Mouse (Mus musculus): Measurements from ENCODE around the gene Rad54l2. TPM values are rescaled to one million over a fixed set of nuclear protein-coding genes. Genes with fewer than 3 reads are reported as not detected.
A peak's percentile ranks its signal among the peaks of the same experiment; 100 is the strongest.

Gene Rad54l2
- polyA plus RNA-seq, 1 experiment from 2014 or later, result 4.8 TPM

DNA sequence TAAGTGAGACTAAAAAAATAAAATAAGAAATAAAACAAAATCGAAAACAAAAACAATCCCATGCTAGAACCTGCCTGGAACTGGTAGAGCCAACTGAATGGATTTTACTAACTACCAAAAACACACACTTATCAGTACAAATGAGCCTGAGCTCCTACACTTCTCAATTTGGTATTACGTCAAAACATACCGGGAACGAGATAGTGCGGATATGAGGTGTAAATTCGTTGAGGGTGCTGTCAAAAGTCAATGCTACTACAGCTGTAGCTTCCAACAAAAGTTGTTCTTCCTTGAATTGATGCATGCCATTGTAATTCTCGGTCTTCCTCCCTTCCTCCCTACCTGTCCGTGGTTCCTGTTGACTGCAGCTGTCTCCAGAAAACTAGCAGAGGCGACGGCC is 369 bp upstream of the Rad54l2 start:
- no peak; the same call in 1 of the 2 replicates for ATAC-seq (ENCODE audit: insufficient read depth, low FRiP score)
- Histone ChIP-seq H3K27ac (ENCODE audit: low read length) (no peak overlapping the region), H3K4me2 (ENCODE audit: low read depth, low read length) (peak overlapping the region; percentile 73)

DNA sequence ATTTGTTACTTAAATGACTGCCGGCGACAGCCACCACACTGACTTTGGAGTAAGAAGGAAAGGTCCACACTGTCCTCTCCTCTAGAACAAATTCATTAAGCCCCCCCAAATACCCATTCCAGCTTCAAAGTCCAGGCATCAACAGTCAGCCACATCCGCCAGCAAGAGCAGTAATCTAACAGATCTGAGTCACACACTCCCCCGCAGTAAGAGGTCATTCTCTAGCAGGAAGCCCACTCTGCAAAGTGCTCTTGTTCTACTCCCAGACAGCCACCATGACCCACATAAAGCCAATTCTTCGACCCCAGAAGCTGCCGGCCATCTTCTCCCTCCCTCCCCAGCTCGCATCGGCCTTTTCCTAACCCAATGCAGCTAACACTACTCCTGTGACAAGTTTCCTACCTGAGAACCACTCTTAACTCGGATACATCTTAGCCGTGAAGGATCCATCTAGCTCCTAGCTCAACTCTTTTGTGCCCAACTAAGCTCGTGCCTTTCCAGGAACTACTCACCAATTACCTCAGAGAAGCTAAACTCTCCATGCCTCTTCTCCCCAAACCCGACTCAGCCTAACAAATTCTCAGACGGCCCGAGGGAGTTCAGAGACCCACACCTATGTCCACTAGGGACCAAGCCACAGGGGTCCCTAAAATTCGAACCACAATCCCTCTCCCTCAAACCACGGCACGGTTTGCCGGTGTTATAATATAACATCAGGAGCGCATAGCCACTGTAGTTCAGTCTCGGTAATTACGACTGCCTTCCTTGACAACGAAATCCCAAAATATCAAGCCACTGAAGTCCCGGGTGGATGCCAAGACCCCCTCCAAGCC is 799 bp downstream of the Rad54l2 start:
- Histone ChIP-seq H3K4me2 (ENCODE audit: low read depth, low read length) (peak overlapping the region; percentile 78), H3K27ac (ENCODE audit: low read length) (peak overlapping the region; percentile 89), H3K9me3 (replicated peaks; ENCODE audit: control insufficient read depth, low read length) (no peaks in the 10 kb centered on the region), H3K4me3 (replicated peaks; ENCODE audit: low read length) (peak overlapping the region; percentile 100), H3K4me1 (ENCODE audit: control insufficient read depth, insufficient read depth, low read length) (peaks cover 8% of the 10 kb centered on the region), H3K9ac (ENCODE audit: low read length) (peak overlapping the region; percentile 100), H3K36me3 (ENCODE audit: control insufficient read depth, insufficient read depth, low read length) (no peaks in the 10 kb centered on the region), H3K27me3 (ENCODE audit: control insufficient read depth, insufficient read depth, low read length) (no peaks in the 10 kb centered on the region)
- no peak for ATAC-seq (ENCODE audit: insufficient read depth, low FRiP score)
- 6% methylated on average over 23 of the region's 23 CpGs for WGBS

More for the DNA sequence above, 369 bp upstream of the Rad54l2 start:
- no peaks in the 10 kb centered on the region for H3K36me3 ChIP-seq (ENCODE audit: control insufficient read depth, insufficient read depth, low read length)
- H3K9me3 ChIP-seq (replicated peaks; ENCODE audit: control insufficient read depth, low read length), result no peaks in the 10 kb centered on the region
- H3K4me3 ChIP-seq (replicated peaks; ENCODE audit: low read length), result peak overlapping the region; percentile 100
- H3K27me3 ChIP-seq (ENCODE audit: control insufficient read depth, insufficient read depth, low read length), result no peaks in the 10 kb centered on the region
- peak overlapping the region; percentile 100 for H3K9ac ChIP-seq (ENCODE audit: low read length)
- 13% methylated on average over 10 of the region's 10 CpGs for WGBS
- H3K4me1 ChIP-seq (ENCODE audit: control insufficient read depth, insufficient read depth, low read length), result peaks cover 8% of the 10 kb centered on the region

- ATAC-seq (ENCODE audit: insufficient read depth, low FRiP score), result no peak
- H3K9ac ChIP-seq (ENCODE audit: low read length), result no peak overlapping the region
- peaks cover 8% of the 10 kb centered on the region for H3K4me1 ChIP-seq (ENCODE audit: control insufficient read depth, insufficient read depth, low read length)
- no peaks in the 10 kb centered on the region for H3K36me3 ChIP-seq (ENCODE audit: control insufficient read depth, insufficient read depth, low read length)
- no peak overlapping the region for H3K27ac ChIP-seq (ENCODE audit: low read length)
- 66% methylated on average over 3 of the region's 3 CpGs for WGBS
- no peak overlapping the region for H3K4me3 ChIP-seq (replicated peaks; ENCODE audit: low read length)
- H3K27me3 ChIP-seq (ENCODE audit: control insufficient read depth, insufficient read depth, low read length), result no peaks in the 10 kb centered on the region
- no peak overlapping the region for H3K4me2 ChIP-seq (ENCODE audit: low read depth, low read length)
- no peaks in the 10 kb centered on the region for H3K9me3 ChIP-seq (replicated peaks; ENCODE audit: control insufficient read depth, low read length)
Measured at GRCm38 (mm10) chr9:106785206-106785605, 3.8 kb downstream of the Rad54l2 start.

DNA sequence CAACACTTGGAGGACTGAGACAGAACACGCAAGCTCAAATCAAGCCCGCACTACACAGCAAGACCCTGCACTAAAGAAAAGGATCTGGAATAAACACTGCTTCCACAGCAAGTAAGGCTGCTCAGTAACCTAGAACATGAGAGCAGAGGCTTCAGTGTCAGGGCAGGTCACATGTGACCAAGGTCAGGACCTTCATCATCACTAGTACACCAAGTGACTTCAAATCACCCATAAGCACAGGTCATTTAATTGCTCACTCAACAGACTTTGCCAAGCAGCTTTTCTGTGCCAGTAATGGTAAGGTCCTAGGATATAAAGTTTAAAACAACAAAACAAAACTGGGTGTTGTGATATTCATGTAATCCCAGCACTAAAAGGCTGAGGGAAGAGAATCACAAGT is 5.4 kb downstream of the Rad54l2 start:
- Histone ChIP-seq H3K4me3 (replicated peaks; ENCODE audit: low read length) (no peak overlapping the region), H3K9me3 (replicated peaks; ENCODE audit: control insufficient read depth, low read length) (no peaks in the 10 kb centered on the region), H3K4me2 (ENCODE audit: low read depth, low read length) (no peak overlapping the region), H3K36me3 (ENCODE audit: control insufficient read depth, insufficient read depth, low read length) (no peaks in the 10 kb centered on the region), H3K27ac (ENCODE audit: low read length) (no peak overlapping the region), H3K27me3 (ENCODE audit: control insufficient read depth, insufficient read depth, low read length) (no peaks in the 10 kb centered on the region), H3K4me1 (ENCODE audit: control insufficient read depth, insufficient read depth, low read length) (peaks cover 4% of the 10 kb centered on the region), H3K9ac (ENCODE audit: low read length) (no peak overlapping the region)
- ATAC-seq (ENCODE audit: insufficient read depth, low FRiP score), result no peak
- 93% methylated on average over 2 of the region's 2 CpGs for WGBS

DNA sequence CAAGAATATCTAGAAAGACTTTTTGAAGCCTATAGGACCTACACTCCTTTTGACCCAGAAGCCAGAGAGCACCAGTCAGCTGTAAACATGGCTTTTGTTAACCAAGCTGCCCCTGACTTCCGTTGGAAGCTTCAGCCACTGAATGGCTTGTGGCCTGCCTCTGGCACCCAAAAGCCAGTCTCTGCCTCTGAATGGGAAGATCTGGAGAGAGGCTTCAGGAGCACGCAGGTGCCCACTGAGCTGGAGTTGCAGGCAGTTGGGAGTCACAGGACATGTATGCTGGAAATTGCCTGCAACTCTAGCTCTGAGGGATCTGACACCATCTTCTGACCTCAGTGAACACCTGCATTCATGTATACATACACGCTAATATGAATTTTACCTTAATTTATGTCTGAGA is 8.9 kb downstream of the Rad54l2 start:
- Histone ChIP-seq H3K4me2 (ENCODE audit: low read depth, low read length) (no peak overlapping the region), H3K27me3 (ENCODE audit: control insufficient read depth, insufficient read depth, low read length) (no peaks in the 10 kb centered on the region), H3K4me3 (replicated peaks; ENCODE audit: low read length) (no peak overlapping the region), H3K9me3 (replicated peaks; ENCODE audit: control insufficient read depth, low read length) (no peaks in the 10 kb centered on the region), H3K9ac (ENCODE audit: low read length) (no peak overlapping the region), H3K36me3 (ENCODE audit: control insufficient read depth, insufficient read depth, low read length) (no peaks in the 10 kb centered on the region), H3K4me1 (ENCODE audit: control insufficient read depth, insufficient read depth, low read length) (no peaks in the 10 kb centered on the region), H3K27ac (ENCODE audit: low read length) (no peak overlapping the region)
- ATAC-seq (ENCODE audit: insufficient read depth, low FRiP score), result no peak
- 83% methylated on average over 3 of the region's 3 CpGs for WGBS

- Histone ChIP-seq H3K4me2 (ENCODE audit: low read depth, low read length) (no peak overlapping the region), H3K27me3 (ENCODE audit: control insufficient read depth, insufficient read depth, low read length) (no peaks in the 10 kb centered on the region), H3K4me3 (replicated peaks; ENCODE audit: low read length) (no peak overlapping the region), H3K4me1 (ENCODE audit: control insufficient read depth, insufficient read depth, low read length) (no peaks in the 10 kb centered on the region), H3K9me3 (replicated peaks; ENCODE audit: control insufficient read depth, low read length) (no peaks in the 10 kb centered on the region), H3K36me3 (ENCODE audit: control insufficient read depth, insufficient read depth, low read length) (no peaks in the 10 kb centered on the region), H3K27ac (ENCODE audit: low read length) (no peak overlapping the region), H3K9ac (ENCODE audit: low read length) (no peak overlapping the region)
- no peak for ATAC-seq (ENCODE audit: insufficient read depth, low FRiP score)
- 89% methylated on average over 4 of the region's 4 CpGs for WGBS
Measured at GRCm38 (mm10) chr9:106778319-106778718, 10.7 kb downstream of the Rad54l2 start.

- no peaks in the 10 kb centered on the region for H3K36me3 ChIP-seq (ENCODE audit: control insufficient read depth, insufficient read depth, low read length)
- H3K9ac ChIP-seq (ENCODE audit: low read length), result no peak overlapping the region
- H3K27me3 ChIP-seq (ENCODE audit: control insufficient read depth, insufficient read depth, low read length), result no peaks in the 10 kb centered on the region
- H3K9me3 ChIP-seq (replicated peaks; ENCODE audit: control insufficient read depth, low read length), result no peaks in the 10 kb centered on the region
- H3K4me3 ChIP-seq (replicated peaks; ENCODE audit: low read length), result no peak overlapping the region
- H3K4me1 ChIP-seq (ENCODE audit: control insufficient read depth, insufficient read depth, low read length), result no peaks in the 10 kb centered on the region
- whole genome bisulfite sequencing, result 82% methylated on average over 3 of the region's 3 CpGs
- no peak overlapping the region for H3K27ac ChIP-seq (ENCODE audit: low read length)
- no peak overlapping the region for H3K4me2 ChIP-seq (ENCODE audit: low read depth, low read length)
- no peak for ATAC-seq (ENCODE audit: insufficient read depth, low FRiP score)
Measured at GRCm38 (mm10) chr9:106777423-106777822, 11.6 kb downstream of the Rad54l2 start.

GRCm38 (mm10) chr9:106776116-106776515 is 12.9 kb downstream of the Rad54l2 start:
- 87% methylated on average over 1 of the region's 1 CpGs for WGBS
- Histone ChIP-seq H3K9ac (ENCODE audit: low read length) (no peak overlapping the region), H3K4me2 (ENCODE audit: low read depth, low read length) (no peak overlapping the region), H3K27me3 (ENCODE audit: control insufficient read depth, insufficient read depth, low read length) (no peaks in the 10 kb centered on the region), H3K4me3 (replicated peaks; ENCODE audit: low read length) (no peak overlapping the region), H3K36me3 (ENCODE audit: control insufficient read depth, insufficient read depth, low read length) (no peaks in the 10 kb centered on the region), H3K9me3 (replicated peaks; ENCODE audit: control insufficient read depth, low read length) (no peaks in the 10 kb centered on the region), H3K27ac (ENCODE audit: low read length) (no peak overlapping the region), H3K4me1 (ENCODE audit: control insufficient read depth, insufficient read depth, low read length) (0 out of 2 replicates have a peak, but pooled peaks cover 3% of the 10 kb centered on the region)
- ATAC-seq (ENCODE audit: insufficient read depth, low FRiP score), result no peak

GRCm38 (mm10) chr9:106771770-106772169 is 17.2 kb downstream of the Rad54l2 start:
- no peak overlapping the region for H3K4me3 ChIP-seq (replicated peaks; ENCODE audit: low read length)
- 89% methylated on average over 2 of the region's 2 CpGs for WGBS
- 0 out of 2 replicates have a peak, but pooled peaks cover 3% of the 10 kb centered on the region for H3K4me1 ChIP-seq (ENCODE audit: control insufficient read depth, insufficient read depth, low read length)
- no peak for ATAC-seq (ENCODE audit: insufficient read depth, low FRiP score)
- no peaks in the 10 kb centered on the region for H3K9me3 ChIP-seq (replicated peaks; ENCODE audit: control insufficient read depth, low read length)
- H3K36me3 ChIP-seq (ENCODE audit: control insufficient read depth, insufficient read depth, low read length), result no peaks in the 10 kb centered on the region
- no peak overlapping the region for H3K9ac ChIP-seq (ENCODE audit: low read length)
- H3K4me2 ChIP-seq (ENCODE audit: low read depth, low read length), result no peak overlapping the region
- H3K27ac ChIP-seq (ENCODE audit: low read length), result no peak overlapping the region
- no peaks in the 10 kb centered on the region for H3K27me3 ChIP-seq (ENCODE audit: control insufficient read depth, insufficient read depth, low read length)

Measured in stomach, embryonic 16.5 days (tissue).